Mouse (Mus musculus) liver, embryonic 16.5 days (tissue): ENCODE results near the gene 2310007B03Rik. TPM values are rescaled to one million over a fixed set of nuclear protein-coding genes. Genes with fewer than 3 reads are reported as not detected.

Source experiments
- ATAC-seq: fragments of 200-750 bp; cut with Nextera tagmentation; 2 replicates; pipeline ENCODE4 v1.8.0; 2017; ENCODE audit warnings: low read depth, mild to moderate bottlenecking, moderate number of reproducible peaks, moderate library complexity
- H3K27ac ChIP-seq: fragments of 300-500 bp; sonication (generic); 2 replicates; pipeline ENCODE4 v1.5.1; 2014; ENCODE audit warnings: mild to moderate bottlenecking, low read length
- H3K27me3 ChIP-seq: fragments of 300-500 bp; sonication (generic); 2 replicates; pipeline ENCODE4 v1.6.1; 2014; ENCODE audit warnings: low read depth, low read length, mixed read lengths; ENCODE audit not compliant: control insufficient read depth, insufficient read depth
- H3K36me3 ChIP-seq: fragments of 300-500 bp; sonication (generic); 2 replicates; pipeline ENCODE4 v1.6.1; 2014; ENCODE audit warnings: mild to moderate bottlenecking; ENCODE audit not compliant: control insufficient read depth, insufficient read depth
- H3K4me1 ChIP-seq: fragments of 300-500 bp; sonication (generic); 2 replicates; pipeline ENCODE4 v1.6.1; 2014; ENCODE audit warnings: low read depth, low read length, mixed read lengths; ENCODE audit not compliant: control insufficient read depth
- H3K4me2 ChIP-seq: fragments of 300-500 bp; sonication (generic); 2 replicates; pipeline ENCODE4 v1.6.1; 2014; ENCODE audit warnings: low read depth, low read length, mixed read lengths
- H3K4me3 ChIP-seq: fragments of 300-500 bp; sonication (generic); 2 replicates; pipeline ENCODE4 v1.5.1; 2014; ENCODE audit warnings: low read depth, mild to moderate bottlenecking, low read length
- H3K9ac ChIP-seq: fragments of 300-500 bp; sonication (generic); 2 replicates; pipeline ENCODE4 v1.6.1; 2014; ENCODE audit warnings: low read depth, low read length
- H3K9me3 ChIP-seq: fragments of 300-500 bp; sonication (generic); replicated peaks from 2 replicates; pipeline ENCODE4 v1.6.1; 2016; ENCODE audit warnings: low read length; ENCODE audit not compliant: control insufficient read depth
- WGBS: fragments of 180-500 bp; shearing (Covaris S2); extraction: QIAGEN DNeasy Blood & Tissue Kit; methylation state at CpG from one replicate; pipeline ENCODE4 v1.1.7; 2014; ENCODE audit not compliant: insufficient replicate concordance; 5-methylcytosine and 5-hydroxymethylcytosine counted together
- polyA plus RNA-seq: library from polyadenylated mRNA; unstranded; fragments of >200 nt; fragmentation: Nextera tagmentation; extraction: Ambion mirVana; gene quantifications from 2 replicates; pipeline ENCODE4 v1.2.1, GENCODE M21; 2015

Gene 2310007B03Rik
- polyA plus RNA-seq, 1 experiment from 2014 or later: 0.32 TPM

DNA sequence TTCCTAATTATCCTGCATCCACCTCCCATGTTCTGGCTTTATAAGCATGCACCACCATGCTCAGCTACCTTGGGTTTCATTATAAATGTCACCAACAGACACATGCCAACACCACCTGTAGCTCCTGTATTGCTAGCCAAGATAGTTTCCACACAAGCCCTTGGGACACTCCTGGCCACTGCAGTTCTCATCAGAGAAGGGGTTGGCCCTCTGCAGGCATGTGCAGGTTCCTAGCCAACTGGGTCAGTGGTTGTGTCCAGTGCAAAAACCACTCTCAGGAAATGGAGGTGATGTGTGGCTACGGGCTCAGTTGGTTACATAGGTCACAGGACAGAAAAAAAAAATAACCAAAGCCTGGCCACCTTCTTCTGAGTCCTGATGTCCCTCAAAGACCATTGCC is 17.9 kb downstream of the 2310007B03Rik start:
- no peaks in the 10 kb centered on the region for H3K36me3 ChIP-seq
- ATAC-seq: no peak
- H3K9ac ChIP-seq: no peak overlapping the region
- H3K4me2 ChIP-seq: no peak overlapping the region
- H3K27ac ChIP-seq: no peak overlapping the region
- no peaks in the 10 kb centered on the region for H3K27me3 ChIP-seq
- no peaks in the 10 kb centered on the region for H3K4me1 ChIP-seq
- H3K9me3 ChIP-seq: no peaks in the 10 kb centered on the region
- WGBS: 35% methylated on average over 1 of the region's 1 CpGs
- H3K4me3 ChIP-seq: no peak overlapping the region

DNA sequence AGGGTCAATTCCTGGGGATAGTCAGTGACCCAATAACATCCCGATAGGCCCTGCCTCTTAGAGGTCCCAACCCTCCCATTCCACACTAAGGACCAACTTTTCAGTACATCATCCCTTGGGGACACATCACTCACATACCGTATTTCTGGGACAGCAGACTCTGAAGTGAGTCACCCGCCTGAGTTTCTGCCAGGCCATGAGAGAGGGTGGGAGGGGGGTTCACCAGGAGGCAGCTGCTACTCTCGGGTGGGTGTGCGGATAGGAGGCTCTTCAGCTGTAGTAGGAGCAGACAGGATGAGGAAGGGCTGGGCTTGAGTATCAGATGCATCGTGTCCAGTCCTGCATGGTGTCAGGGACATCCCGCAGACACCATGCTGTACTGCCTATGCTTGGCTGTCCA is 21.0 kb downstream of the 2310007B03Rik start:
- no peaks in the 10 kb centered on the region; the same call in 1 of the 2 replicates for H3K4me1 ChIP-seq
- H3K4me3 ChIP-seq: no peak overlapping the region
- H3K9ac ChIP-seq: no peak overlapping the region
- H3K4me2 ChIP-seq: no peak overlapping the region
- no peaks in the 10 kb centered on the region for H3K27me3 ChIP-seq
- ATAC-seq: no peak
- 72% methylated on average over 7 of the region's 7 CpGs for WGBS
- no peak overlapping the region for H3K27ac ChIP-seq
- H3K36me3 ChIP-seq: no peaks in the 10 kb centered on the region
- no peaks in the 10 kb centered on the region for H3K9me3 ChIP-seq

DNA sequence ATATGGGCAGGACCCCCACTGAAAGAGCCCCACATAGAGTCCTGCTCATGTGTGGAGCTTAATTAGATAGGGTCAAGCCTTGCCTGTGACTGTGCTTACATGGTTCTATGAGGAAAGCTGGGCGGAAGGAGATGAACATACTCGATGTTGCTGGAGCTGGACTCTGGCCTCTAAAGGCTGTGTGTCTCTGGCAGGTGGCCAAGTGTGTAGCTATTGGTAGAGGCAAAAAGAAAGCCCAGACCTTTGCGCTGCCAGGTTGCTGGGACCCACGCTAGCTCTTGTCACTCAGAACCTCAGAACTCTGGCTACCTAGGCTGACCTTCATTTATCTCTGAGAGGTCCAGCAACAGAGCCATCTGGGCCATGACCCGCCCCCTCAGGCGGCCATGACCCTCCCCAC is 22.2 kb downstream of the 2310007B03Rik start:
- Histone ChIP-seq H3K4me1 (no peaks in the 10 kb centered on the region; the same call in 1 of the 2 replicates), H3K27me3 (no peaks in the 10 kb centered on the region), H3K27ac (peak overlapping the region; percentile 72), H3K36me3 (no peaks in the 10 kb centered on the region), H3K4me3 (no peak overlapping the region), H3K9ac (no peak overlapping the region), H3K9me3 (no peaks in the 10 kb centered on the region), H3K4me2 (no peak overlapping the region)
- ATAC-seq: peak; percentile 80
- WGBS: 51% methylated on average over 6 of the region's 6 CpGs

DNA sequence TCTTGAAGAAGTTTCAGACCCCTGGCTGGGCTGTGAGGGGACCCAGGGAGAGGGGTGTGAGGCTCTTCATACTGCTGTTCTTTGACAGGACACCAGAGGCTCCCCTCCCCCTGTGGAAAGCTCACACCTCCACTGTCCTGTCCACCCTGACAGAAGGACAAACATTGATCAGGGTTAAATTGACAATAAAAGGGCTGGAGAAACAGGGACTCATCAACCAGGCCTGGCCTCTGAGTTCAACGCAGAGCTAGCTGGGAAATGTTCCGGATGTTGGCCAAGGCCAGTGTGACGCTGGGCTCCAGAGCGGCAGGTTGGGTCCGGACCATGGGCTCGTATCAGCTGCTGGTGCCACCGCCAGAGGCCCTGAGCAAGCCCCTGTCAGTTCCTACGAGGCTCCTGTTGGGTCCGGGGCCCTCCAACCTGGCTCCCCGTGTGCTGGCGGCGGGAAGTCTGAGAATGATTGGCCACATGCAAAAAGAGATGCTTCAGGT is 25.7 kb downstream of the 2310007B03Rik start, which contains the start of gene Agxt:
TSS of gene Agxt (plus strand) at position 205 of the 491 bp plus-strand sequence.
- Histone ChIP-seq H3K27me3 (no peaks in the 10 kb centered on the region), H3K4me2 (no peak within 1 kb of the TSS), H3K9ac (no peak within 1 kb of the TSS), H3K4me1 (no peaks in the 10 kb centered on the region; the same call in 1 of the 2 replicates), H3K27ac (no peak within 1 kb of the TSS), H3K9me3 (no peaks in the 10 kb centered on the region), H3K36me3 (no peaks in the 10 kb centered on the region), H3K4me3 (no peak within 1 kb of the TSS)
- 61% methylated on average over 12 of the region's 12 CpGs for WGBS
- ATAC-seq: 0 out of 2 replicates have a peak, but pooled peaks have one; percentile 7

DNA sequence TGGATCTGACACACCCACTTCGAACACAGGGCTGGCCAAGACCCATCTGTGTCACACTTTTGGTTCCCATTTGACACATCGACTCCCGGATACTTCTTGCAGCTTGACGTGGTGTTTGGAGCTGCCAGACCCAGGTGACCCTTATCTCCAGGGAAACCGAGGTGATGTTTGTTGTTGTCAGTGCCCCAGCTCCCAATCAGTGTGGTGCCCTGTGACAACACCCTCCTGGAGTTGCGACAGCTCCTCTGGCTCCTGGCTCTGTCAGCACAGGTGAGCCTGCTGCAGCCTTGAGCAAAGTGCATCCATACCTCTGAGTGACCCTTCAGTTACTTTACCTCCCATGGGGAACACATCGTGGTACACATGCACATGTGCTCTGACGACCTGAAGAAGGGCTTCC is 28.1 kb downstream of the 2310007B03Rik start:
- 33% methylated on average over 8 of the region's 8 CpGs for WGBS
- no peak overlapping the region for H3K9ac ChIP-seq
- H3K4me3 ChIP-seq: no peak overlapping the region
- peak overlapping the region; percentile 57; the same call in 1 of the 2 replicates for H3K27ac ChIP-seq
- H3K36me3 ChIP-seq: no peaks in the 10 kb centered on the region
- no peak overlapping the region for H3K4me2 ChIP-seq
- H3K4me1 ChIP-seq: no peaks in the 10 kb centered on the region; the same call in 1 of the 2 replicates
- peak; percentile 86 for ATAC-seq
- H3K27me3 ChIP-seq: no peaks in the 10 kb centered on the region
- no peaks in the 10 kb centered on the region for H3K9me3 ChIP-seq

DNA sequence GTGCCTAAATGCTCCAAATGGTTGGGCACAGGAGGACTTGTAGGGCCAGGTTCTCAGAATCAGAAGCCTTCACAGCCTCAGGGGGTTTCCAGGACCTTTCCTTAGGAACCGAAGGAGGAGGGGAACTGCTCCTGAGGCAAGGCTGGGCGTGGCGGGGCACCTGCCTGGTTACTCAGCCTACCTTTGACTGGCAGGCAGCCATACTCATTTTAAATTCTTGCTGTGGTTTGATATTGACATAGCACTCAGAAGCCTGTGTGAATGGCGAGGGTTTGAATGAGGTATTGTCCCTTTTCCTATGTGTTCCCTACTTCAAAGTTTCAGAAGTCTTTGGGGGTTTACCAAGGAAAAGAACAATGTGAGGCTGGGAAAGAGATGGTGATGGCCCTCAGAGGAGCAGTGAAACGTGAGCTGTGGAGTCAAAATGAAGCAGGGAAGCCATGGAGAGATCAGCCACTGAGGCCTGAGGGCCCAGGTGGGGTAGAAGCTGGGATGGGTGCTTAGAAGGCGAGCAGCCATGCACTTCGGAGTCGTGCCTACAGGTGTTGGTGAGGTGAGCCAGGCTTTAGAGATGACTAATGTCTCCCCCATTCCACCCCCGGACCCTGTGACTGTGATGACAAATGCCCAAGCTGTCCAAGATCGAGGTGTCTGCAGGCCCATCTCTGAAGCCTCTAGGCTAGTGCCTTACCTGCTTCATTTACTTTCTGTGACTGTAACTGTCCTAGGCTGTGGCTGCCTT is 30.3 kb downstream of the 2310007B03Rik start:
- Histone ChIP-seq H3K9ac (no peak overlapping the region), H3K4me3 (no peak overlapping the region), H3K27me3 (no peaks in the 10 kb centered on the region), H3K36me3 (no peaks in the 10 kb centered on the region), H3K27ac (no peak overlapping the region), H3K9me3 (no peaks in the 10 kb centered on the region), H3K4me1 (no peaks in the 10 kb centered on the region; the same call in 1 of the 2 replicates), H3K4me2 (no peak overlapping the region)
- 51% methylated on average over 10 of the region's 10 CpGs for WGBS
- no peak for ATAC-seq

DNA sequence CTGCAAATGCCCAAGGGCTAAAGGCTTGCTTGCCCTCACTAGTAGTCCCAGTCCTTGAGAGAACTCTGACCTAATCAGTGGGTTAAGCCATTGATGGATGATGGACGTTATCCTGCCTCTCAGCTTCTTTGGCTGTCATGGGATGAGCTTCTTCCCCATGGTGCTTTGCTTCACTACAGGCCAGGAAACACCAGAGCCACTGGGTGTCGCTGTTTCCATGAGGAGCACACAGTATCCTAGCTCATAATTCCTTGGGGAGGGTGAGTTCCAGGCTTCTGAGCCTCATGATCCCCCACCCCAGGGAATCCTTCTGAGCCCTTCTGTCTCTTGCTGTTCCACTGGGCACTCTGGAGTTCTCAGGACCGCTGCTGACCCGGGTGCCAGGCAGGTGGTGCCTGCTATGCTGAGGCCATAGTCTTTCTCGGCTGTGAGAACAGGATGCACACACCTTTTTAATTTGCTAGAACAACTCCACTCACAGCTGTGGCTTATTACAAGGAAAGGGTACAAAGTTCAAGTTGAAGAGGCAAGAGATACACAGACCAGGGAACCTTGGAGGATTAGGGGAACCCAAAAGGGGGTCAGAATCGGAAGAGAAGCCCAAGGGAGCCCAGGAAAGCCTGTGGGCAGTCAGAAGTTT is 31.9 kb downstream of the 2310007B03Rik start:
- no peaks in the 10 kb centered on the region for H3K36me3 ChIP-seq
- peaks cover 2% of the 10 kb centered on the region; the same call in 1 of the 2 replicates for H3K4me1 ChIP-seq
- H3K4me2 ChIP-seq: no peak overlapping the region
- H3K27me3 ChIP-seq: no peaks in the 10 kb centered on the region
- H3K4me3 ChIP-seq: no peak overlapping the region
- no peaks in the 10 kb centered on the region for H3K9me3 ChIP-seq
- H3K27ac ChIP-seq: no peak overlapping the region
- no peak overlapping the region for H3K9ac ChIP-seq
- WGBS: 31% methylated on average over 6 of the region's 6 CpGs
- ATAC-seq: no peak

DNA sequence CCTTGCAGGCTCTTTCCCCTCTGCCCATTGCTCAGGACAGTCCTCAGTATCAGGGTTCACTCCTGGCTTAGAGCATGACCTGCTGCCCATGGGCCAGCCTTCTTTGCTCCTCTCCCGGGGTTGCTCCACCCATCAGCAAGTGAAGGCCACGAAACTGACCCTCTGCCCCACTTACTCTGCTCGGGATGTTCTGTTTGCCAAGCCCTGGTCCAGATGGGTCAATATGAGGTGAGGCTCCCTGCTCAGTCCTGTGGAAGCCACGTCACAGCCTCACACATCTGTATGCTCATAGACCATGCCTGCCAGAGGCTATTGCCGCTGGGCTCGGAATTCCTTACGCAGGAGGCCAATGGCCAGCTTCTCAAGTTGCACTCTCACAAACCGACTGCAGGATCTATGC is 32.5 kb downstream of the 2310007B03Rik start:
- peak; percentile 40 for ATAC-seq
- Histone ChIP-seq H3K27me3 (no peaks in the 10 kb centered on the region), H3K9ac (no peak overlapping the region), H3K27ac (no peak overlapping the region), H3K9me3 (no peaks in the 10 kb centered on the region), H3K36me3 (no peaks in the 10 kb centered on the region), H3K4me3 (no peak overlapping the region), H3K4me1 (peaks cover 5% of the 10 kb centered on the region; the same call in 1 of the 2 replicates), H3K4me2 (no peak overlapping the region)
- WGBS: 53% methylated on average over 8 of the region's 8 CpGs

DNA sequence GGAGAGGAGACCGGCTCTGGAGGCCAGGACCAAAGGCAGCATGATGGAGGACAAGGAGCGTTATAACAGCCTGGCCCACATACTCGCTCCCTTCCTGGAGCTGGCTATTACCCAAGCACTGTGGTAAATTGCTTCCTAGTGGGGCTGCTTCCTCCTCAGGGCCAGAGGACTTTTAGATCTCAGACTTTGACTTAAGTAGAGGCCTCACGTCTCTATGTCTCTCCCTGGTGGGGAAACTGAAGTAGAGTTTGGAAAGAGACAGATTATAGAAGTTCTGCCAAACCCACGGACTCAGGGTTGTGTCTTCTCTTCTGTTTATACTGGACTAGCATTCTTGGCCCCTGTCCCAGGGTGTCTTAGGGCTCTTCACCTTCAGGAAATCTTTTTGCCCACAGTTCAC is 35.5 kb downstream of the 2310007B03Rik start:
- H3K9ac ChIP-seq: no peak overlapping the region
- H3K4me3 ChIP-seq: no peak overlapping the region
- no peaks in the 10 kb centered on the region for H3K27me3 ChIP-seq
- H3K9me3 ChIP-seq: no peaks in the 10 kb centered on the region
- ATAC-seq: peak; percentile 27; the same call in 1 of the 2 replicates
- H3K27ac ChIP-seq: no peak overlapping the region
- peaks cover 5% of the 10 kb centered on the region; the same call in 1 of the 2 replicates for H3K4me1 ChIP-seq
- WGBS: 36% methylated on average over 5 of the region's 5 CpGs
- no peak overlapping the region for H3K4me2 ChIP-seq
- H3K36me3 ChIP-seq: no peaks in the 10 kb centered on the region
